Mouse (Mus musculus): ENCODE data around the gene Speer4f1.
"Not testable (repeated sequence)": the region's sequence is repeated elsewhere in the genome, so short reads cannot be mapped to it uniquely, and the experiment has no call there.

The Speer4f1 gene

GRCm38 (mm10) chr5:17475798-17476197, at the start of gene Speer4f1:
Gene Speer4f1 (plus strand): TSS chr5:17476098.
- DNase-seq (ENCODE audit: low spot score in 2 of 2) = not testable (repeated sequence)

DNA sequence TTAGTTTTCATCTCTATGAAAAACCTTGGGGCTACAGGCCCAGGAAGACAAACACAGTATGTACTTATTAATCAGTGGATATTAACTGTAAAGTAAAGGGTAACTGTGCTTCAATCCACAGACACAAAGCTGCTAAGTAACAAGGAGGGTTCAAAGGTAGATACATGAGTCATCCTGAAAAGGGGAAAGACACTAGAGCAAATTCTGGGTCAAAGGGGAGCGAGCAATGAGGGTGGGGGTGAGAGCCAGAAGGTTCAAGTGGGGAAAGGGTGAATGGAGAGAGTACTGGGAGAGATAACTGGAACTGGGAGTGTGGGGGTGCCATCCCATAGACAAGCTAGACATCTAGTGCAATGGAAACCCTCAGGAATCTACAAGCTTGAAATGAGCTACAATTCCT, 49.0 kb upstream of the Speer4f1 start:
- no peak for DNase-seq (ENCODE audit: low spot score in 2 of 2)

GRCm38 (mm10) chr5:17434721-17435120, 41.2 kb upstream of the Speer4f1 start:
- no peak for DNase-seq (ENCODE audit: low spot score in 2 of 2)

- no peak for DNase-seq (ENCODE audit: low spot score in 2 of 2)
Measured at GRCm38 (mm10) chr5:17436209-17436608, 39.7 kb upstream of the Speer4f1 start.

- no peak for DNase-seq (ENCODE audit: low spot score in 2 of 2)
Measured at GRCm38 (mm10) chr5:17439487-17440102, 36.3 kb upstream of the Speer4f1 start.

- DNase-seq (ENCODE audit: low spot score in 2 of 2) = no peak
Measured at GRCm38 (mm10) chr5:17454059-17454458, 21.8 kb upstream of the Speer4f1 start.

- no peak for DNase-seq (ENCODE audit: low spot score in 2 of 2)
Measured at GRCm38 (mm10) chr5:17454952-17455586, 20.8 kb upstream of the Speer4f1 start.

- no peak for DNase-seq (ENCODE audit: low spot score in 2 of 2)
Measured at GRCm38 (mm10) chr5:17456671-17457070, 19.2 kb upstream of the Speer4f1 start.

DNA sequence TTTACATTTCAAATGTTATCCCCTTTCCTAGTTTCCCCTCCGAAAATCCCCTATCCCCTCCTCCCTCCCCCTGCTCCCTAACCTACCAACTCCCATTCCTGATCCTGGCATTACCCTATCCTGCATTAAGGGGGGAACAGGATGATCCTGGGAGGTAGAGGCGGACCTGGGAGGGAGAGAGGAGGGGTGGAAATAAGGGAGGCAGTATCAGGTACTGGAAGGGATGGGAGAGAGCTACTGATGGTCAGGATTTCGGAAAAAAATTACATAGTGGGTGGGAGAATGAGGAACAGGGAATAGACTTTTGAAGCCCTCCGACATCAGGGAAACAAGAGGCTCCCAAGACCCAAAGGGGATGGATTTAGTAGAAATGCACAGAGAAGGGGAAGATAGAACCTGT, 7.8 kb upstream of the Speer4f1 start:
- DNase-seq (ENCODE audit: low spot score in 2 of 2) = not testable (repeated sequence)

- no peak for DNase-seq (ENCODE audit: low spot score in 2 of 2)
Measured at GRCm38 (mm10) chr5:17476476-17476875, 578 bp downstream of the Speer4f1 start.

DNA sequence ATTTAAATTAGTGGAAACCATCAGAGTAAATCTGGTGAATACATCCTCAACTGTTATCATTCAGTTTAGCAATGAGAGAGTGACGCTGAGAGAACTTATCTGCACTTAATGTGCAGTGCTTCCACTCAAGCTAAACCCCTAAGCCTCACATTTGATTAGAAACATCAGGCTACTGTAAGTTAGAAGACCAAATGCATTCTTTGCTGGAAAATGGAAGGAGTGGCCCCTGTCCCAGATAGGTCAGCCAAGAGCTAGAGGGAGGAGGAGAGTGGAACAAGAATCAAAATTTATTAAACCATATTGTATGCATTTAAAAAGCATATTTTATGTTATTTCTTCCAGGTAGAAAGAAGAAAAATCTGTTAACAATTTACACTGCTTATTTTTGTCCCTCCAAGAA, 14.0 kb downstream of the Speer4f1 start:
- DNase-seq (ENCODE audit: low spot score in 2 of 2) = no peak

GRCm38 (mm10) chr5:17495616-17496015, 19.7 kb downstream of the Speer4f1 start:
- DNase-seq (ENCODE audit: low spot score in 2 of 2) = no peak

DNA sequence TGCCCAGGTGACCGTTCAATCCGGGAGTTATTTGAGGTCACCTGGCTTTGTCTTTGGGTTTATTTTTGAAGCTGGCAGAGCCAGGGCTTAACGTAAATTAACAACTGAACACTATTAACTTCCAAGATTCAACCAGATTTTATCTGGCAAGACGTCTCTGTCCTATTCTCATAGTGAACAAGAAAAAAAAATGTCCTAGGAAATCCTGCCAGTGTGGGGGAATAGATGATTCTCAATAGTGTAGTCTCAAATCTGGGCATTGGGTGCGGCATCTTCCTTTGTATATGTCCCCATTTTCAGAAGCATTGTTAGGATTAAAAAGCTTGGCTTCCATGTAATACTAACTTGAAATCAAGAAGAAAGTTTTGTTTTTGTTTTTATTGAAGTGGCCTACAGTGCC, 20.8 kb downstream of the Speer4f1 start:
- DNase-seq (ENCODE audit: low spot score in 2 of 2) = no peak

DNA sequence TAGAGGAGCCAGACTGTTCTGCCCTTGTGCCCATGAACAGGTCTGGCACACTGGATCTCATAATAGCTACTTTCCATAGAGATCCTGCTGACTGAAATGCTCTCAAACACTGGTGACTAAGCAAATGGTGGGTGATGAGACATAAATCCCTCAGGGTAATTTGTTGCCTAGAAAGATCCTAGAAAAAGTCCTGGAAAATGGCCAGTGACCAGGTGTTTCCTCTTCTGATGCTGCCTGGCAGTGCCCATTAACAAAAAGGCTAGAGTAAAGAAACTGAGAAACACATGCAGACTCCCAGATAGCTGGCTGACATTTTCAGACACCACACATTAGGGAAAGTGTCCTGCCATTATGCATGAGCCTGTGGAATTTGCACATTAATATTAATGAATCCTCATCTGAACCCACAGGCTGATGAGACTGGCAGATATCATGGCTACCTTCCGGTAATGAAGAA, 24.0 kb downstream of the Speer4f1 start:
- DNase-seq (ENCODE audit: low spot score in 2 of 2) = no peak

GRCm38 (mm10) chr5:17500866-17501265, 25.0 kb downstream of the Speer4f1 start:
- no peak for DNase-seq (ENCODE audit: low spot score in 2 of 2)

- no peak for DNase-seq (ENCODE audit: low spot score in 2 of 2)
Measured at GRCm38 (mm10) chr5:17505540-17505939, 29.6 kb downstream of the Speer4f1 start.

GRCm38 (mm10) chr5:17508038-17508437, 32.1 kb downstream of the Speer4f1 start:
- no peak for DNase-seq (ENCODE audit: low spot score in 2 of 2)
